Mouse (Mus musculus) neural tube, embryonic 10.5 days (tissue): ENCODE measurements around the gene Stk4.

Experiments
- DNase-seq: peaks from one replicate; pipeline ENCODE4 v3.0.0-alpha.2; 2017; ENCODE audit warnings: low spot score; ENCODE audit errors: extremely low spot score

The Stk4 gene

DNA sequence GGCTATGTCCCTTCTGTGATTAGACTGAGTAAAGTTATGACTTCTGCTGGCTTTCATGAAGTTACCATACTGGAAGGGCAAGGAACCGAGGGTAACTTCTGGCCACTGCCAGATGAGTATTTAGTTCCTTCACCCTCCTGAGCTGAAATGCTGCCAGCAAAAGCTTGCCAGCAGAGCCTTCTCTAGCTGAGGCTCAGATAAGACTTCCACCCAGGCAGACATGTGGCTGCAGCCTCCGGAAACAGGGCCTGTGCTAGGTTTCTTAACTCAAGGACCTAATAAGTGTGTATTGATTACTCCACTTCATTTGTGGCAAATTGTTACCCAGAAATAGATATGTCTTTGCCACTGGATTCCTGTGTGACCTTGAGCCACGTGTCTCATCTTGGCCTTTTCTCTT lies 103.3 kb downstream of the Stk4 start:
- no peak for DNase-seq

DNA sequence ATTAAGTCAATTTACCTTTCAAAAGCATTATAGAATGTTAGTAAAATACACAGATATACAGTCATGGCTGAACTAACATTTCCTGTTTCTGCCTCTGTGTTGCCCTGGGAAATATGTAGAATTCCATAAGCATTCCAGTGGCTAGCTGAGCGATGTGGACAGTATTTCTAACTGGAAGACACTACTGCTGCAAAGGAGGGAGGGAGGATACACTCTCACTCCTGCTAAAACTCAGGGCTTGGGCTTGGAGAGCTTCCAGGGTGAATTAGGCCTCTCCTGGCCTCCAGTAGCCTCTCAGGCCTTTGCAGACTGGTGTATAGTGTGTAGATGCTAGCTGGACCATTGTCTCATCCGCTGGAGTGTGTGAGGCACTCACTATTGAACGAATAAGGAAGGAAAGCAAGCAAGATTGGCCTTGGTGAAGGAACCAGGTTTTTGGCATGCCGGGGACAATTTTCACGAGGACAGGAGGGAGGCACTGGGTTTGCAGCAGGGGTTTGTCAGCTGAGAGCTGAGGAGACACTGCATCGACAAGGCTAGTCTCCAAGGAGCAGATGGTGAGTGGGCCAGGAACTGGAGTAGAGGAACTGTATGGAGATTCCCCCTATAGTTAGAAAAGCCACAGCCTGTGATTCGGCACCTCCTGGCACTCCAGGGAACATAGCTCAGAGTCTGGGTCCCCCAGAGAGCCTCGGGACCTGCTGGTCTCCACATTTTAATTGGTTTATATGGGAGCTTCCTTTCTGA lies 104.7 kb downstream of the Stk4 start:
- DNase-seq = no peak

DNA sequence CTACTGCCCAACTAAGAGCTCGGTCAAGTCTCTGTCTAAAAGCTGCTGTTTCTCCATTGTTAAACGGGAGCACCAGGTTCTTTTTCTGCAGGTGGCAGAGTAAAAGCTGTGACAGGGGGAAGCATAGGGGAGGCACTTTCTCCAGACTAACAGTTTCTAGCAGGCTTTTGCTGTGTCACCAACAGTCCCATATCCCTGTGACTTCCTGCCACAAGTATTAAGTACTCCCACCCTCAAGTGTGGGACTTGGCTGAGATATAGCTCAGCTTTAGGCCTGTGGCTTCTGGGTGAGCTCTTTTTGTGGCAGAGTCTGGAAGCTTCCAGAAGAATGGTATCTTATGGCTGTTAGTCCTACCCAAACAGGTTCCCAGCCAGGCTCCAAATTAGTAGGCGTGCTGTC lies 105.7 kb downstream of the Stk4 start:
- no peak for DNase-seq

DNA sequence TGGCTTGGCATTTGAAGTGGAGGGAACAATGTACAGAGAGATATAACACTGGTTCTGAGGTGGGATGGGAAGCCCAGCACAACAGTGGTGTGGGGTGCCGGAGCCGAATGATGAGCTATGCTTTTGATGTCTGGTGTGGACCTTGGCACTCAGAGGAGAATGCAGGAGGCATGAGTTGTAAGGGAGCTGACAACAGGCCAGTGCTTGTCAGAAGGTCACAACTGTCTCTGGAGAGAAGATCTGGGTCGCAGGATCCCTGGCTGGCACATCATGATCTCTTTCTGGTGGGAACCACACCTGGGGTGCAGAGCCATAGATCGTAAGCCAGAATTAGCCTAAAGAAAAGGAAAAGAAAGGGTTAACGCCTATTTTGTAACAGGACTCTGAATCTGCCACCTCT lies 107.7 kb downstream of the Stk4 start:
- no peak for DNase-seq

DNA sequence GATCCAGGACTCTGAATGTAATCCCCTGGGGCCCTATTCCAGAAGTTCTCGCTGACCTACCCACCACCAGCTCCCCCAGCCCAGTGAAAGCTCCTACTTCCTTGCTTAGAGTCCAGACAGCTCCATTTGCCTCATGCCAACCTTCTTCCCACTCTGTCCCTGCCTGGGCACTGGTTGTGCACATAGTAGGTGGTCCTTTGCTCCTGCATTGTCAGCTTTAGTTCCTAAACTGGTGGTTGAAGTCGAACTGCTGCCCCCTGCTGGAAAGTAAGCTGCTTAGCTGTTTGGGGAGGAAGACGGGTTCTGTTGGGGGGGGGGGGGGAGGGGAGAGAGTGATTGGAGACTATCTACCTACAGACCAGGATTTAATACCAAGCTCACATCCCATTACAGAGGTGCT lies 110.0 kb downstream of the Stk4 start:
- DNase-seq = no peak

DNA sequence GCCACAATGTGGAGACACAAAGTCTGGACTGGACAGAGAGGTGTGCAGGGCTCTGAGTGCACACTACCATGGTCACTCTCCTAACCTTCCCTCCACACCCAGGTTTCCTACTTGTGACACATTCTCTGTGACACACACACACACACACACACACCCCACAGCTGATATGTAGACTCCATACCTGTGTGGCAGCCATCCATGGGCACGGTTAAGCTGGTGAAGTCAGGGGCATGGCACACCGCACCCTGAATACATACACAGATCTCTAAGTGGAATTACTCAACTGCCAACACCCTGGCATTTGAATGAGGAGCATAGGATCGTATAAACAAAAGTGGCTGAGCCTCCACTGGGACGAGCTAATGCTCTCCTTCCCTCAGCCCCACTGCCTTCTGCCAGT lies 110.6 kb downstream of the Stk4 start:
- DNase-seq = no peak

DNA sequence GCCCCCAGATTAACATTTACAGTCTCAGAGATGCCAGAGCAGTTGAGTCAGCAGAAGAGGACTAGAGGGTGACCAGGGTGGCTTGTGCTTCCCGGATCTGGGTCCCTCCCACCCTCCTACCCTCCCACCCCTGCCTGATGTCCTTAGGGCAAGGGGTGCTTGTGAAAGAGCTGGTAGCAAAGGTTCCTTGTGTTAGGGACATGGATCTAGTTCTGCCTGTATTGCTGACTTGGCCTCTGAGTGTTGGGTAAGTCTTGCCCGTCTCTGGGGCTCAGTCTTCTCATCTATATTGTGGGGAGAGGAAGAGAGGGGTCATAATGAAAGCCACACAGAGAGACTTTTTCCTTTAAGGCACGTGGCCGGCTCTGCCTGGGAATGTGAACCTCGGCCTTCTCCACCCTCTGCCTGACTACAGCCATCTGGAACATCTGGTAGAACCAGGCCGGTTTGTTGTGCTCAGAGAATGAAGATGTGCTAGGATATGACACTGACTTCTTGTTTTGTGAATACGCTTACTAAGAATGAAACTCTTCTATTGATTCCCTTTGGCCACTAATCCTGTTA lies 112.7 kb downstream of the Stk4 start, which contains the start of gene Wfdc5:
Wfdc5 (minus strand) TSS at position 51 of the 564 bp plus-strand sequence.
- no peak for DNase-seq

DNA sequence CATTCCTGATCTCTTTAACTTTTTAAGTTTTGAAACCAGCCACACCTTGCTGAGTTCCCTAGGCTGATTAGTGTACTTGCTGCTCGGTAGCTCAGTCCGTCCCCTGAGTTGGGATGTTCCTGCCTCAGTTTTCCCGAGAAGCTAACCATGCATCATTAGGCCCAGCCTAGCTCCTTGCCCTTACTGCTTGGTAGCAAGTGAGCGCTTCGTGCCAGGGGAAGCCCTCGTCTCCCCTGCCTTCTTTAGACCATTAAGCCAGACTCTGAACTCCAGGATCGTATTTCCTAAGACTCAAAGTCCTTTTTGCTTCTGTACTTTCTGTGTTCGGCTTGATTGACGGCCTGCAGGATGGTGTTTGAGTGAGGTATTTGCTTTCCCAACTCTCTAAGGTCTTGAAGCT lies 113.2 kb downstream of the Stk4 start:
- DNase-seq = no peak

DNA sequence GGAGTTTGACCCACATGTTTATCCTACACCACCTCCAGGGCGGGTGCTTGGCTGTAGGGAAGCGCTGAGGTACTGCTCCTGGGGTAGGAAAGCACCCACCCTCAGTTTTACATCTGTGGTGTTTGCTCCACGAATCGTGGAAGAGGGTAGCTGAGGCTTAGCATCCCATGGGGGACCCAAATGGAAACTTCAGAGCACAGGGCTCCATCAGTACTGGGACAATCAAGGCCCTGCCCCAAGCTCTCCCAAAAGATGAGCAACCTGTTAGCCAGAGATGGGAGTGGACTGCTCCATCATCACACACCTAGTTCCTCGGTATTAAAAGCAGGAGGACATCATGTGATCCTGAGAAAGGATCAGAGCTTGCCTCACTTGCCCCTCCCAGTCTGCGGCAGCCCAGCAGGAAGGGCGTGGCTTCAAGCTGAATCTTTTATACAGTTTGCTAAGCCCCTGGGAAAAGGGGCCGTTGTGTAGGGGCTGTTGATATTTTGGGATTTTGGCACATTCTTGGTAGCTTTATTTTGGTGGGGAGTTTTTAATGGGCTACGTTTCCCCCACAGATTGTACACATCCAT lies 114.1 kb downstream of the Stk4 start:
- no peak for DNase-seq

DNA sequence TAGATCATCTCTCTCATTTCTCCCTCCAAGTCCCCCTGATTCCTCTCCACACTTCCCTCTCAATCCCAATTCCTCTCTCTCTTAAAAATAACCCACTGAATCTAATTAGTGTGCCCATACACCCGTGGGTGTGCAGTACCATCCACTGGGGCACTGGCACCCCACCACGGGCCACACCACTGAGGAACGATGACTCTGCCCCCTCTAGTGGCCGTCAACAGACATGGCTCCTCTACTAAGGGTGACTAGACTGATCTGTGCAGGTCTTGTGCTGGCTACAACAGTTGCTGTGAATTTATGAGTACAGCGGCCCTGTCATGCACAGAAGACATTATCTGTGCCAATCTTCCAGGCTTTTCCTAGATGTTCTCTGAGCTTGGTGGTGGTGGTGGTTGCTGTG lies 118.6 kb downstream of the Stk4 start:
- DNase-seq = no peak

DNA sequence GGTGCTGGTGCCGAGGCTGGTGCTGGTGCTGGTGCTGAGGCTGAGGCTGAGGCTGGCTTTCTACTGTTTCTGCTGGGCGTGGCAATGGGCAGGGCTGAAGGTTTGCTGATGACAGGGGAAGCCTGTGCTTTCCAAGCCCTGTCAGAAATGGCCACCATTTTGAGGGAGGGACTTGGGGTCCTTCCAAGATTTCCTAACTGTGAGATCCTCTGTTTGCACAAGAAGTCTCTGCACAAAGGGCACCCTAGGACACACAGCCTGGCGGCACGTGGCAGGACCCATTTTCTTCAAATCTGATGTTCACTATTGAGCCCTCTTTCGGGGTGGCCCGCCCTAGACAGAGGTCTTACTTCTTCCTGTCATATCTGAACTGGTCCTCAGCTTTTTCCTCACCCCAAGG lies 120.5 kb downstream of the Stk4 start, which contains the start of gene Wfdc12:
Wfdc12 (minus strand) TSS at position 33 of the 400 bp plus-strand sequence.
- DNase-seq = no peak

DNA sequence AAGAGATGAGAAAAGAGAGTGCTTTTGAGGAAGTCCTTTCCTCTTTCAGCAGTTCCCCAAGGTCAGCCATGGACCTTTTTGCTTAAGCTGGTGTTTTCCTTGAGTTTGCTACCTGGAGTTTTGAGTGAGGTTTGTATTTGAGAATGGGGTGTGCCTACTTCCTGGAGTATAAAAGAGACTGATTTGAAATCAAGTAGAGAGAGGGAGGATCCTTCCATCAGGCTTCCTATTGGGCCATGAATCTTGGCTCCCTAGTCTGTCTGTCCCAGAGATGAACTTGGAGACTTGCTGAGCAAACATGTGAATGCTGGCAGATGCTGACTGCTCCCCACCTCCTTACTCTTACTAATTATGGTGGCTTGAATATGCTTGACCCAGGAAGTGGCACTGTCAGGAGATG lies 122.2 kb downstream of the Stk4 start:
- DNase-seq = no peak

DNA sequence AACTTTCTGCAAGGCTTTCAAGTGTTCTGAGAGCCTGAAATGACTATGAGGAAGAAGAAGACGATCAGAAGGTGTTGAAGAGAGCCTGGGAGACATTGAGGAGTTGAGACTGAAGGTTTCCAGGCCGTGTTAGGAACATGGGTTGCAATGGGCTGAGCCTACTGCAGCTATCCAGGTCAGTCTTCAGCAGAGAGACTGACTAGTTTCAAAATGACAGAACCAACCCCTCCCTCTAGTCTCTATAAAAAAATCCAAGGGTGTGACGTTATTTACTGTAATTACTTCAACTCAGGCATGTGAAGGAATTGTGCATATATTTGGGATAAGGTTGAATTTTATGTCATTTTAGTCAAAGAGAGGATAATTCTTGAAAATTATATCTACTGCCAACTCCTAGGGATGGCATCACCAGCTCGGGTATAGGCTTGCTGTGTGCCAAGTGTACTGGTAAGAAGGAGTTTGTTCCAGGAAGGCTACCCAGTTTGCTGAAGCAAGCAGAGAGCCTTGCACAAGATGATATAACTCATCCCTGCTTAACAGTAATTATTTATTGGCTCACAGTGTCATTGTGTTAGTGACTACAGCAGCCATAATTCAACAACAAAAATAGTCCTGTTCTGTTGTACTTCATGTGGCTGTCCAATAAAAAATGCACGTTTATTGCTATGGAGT lies 125.0 kb downstream of the Stk4 start:
- no peak for DNase-seq

DNA sequence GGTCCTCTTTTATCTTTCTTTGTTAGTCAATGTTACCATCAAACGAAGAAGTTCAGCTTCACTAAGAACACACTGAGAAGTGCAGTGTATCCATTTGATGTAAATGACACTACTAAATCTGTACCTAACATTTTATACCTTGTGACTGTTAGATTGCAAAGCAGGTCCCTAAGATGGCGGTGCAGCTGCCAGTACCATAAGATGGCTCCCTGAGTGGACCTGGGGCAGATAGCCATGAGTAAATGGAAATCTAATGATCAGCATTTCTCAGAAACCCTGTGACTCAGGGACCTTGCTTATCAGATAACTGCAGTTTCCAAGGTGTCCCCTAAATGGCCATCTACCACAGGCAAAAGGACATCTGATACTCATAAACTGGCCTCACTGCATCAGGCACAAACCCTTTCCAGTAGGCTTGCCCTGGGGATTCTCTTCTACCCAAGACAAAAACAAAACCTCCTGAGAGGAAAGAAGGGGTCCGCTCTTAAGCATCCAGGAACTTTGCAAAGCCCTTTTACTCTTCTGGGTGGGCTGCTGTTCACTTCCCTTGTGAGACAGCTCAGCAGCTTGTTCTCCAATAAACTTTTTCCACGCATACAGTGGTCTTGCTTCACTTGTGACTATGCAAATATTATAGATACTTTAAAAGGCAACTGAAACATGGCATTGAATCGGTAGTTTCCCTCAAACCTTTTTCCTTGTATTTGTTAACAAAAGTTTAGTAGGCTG lies 126.0 kb downstream of the Stk4 start:
- no peak for DNase-seq

DNA sequence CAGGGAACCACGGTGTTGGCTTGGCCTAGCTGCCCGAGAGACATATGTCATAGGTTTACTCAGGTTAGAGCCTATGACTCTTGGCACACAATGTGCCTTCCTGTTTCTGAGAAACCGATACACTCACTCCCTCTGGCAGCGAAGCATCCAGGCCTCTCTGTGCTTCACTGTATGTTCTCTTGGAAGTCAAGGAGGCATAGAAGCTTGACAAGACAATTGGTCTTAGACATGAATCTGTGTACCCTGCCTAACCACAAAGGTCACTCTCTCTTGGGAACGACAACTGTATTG lies 126.5 kb downstream of the Stk4 start:
- no peak for DNase-seq

DNA sequence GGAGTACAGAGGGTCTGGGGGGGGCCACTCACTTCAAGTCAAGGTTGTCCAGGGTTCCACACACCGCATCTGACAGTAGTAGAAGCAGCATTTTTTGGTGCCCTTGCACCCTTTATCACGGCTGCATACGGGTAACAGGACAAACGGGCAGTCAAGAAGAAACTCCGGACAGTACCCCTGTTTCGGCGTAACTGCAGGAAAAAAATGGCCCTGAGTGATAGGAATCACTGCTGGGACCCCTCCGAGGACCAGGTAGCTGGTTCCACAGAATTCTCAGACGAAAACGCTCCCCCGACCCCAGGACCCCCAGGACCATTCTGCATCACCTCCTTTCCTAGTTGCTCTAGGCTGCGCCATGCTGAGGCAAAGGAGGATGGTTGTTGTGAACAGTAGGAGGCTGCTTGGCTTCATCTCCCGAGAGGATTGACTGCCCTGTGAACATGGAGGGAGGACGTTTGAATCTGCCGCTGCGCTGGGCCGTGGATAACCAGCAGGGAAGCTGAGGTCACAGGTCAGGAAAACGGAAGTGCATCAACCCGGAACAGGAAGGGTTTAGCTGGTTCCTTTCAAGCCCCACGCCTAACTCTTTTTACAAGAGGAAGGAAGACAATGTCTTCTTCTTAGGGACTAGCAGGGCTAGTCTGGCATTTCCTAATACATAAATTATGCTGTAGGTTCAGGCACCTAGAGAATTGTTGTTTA lies 129.7 kb downstream of the Stk4 start, which contains the start of gene Wfdc15a:
Wfdc15a (minus strand) TSS at position 505 of the 702 bp plus-strand sequence.
- no peak for DNase-seq
